Mouse (Mus musculus) small intestine, adult 2 months (tissue): ENCODE results near the gene Hcn4. TPM values are rescaled to one million over a fixed set of nuclear protein-coding genes. Genes with fewer than 3 reads are reported as not detected.

Source experiments
- H3K27ac ChIP-seq: fragments of 200-500 bp; 2 replicates; pipeline ENCODE4 v1.5.1; 2012; ENCODE audit warnings: low read depth, low read length, control low read depth, inconsistent platforms; ENCODE audit not compliant: insufficient read depth
- H3K27me3 ChIP-seq: fragments of 200-500 bp; 2 replicates; pipeline ENCODE4 v1.6.1; 2012; ENCODE audit warnings: mild to moderate bottlenecking, moderate library complexity, low read length, inconsistent platforms; ENCODE audit not compliant: control insufficient read depth, insufficient read depth
- H3K36me3 ChIP-seq: fragments of 200-500 bp; 2 replicates; pipeline ENCODE4 v1.6.1; 2012; ENCODE audit warnings: mild to moderate bottlenecking, low read length, control low read depth, inconsistent platforms; ENCODE audit not compliant: control insufficient read depth, insufficient read depth
- H3K4me1 ChIP-seq: fragments of 200-500 bp; 2 replicates; pipeline ENCODE4 v1.6.1; 2012; ENCODE audit warnings: low read length, inconsistent platforms, mixed read lengths; ENCODE audit not compliant: control insufficient read depth, insufficient read depth, insufficient read length
- H3K4me3 ChIP-seq: fragments of 200-500 bp; 2 replicates; pipeline ENCODE4 v1.5.1; 2012; ENCODE audit warnings: low read depth, mild to moderate bottlenecking, control low read depth, inconsistent platforms, low read length, moderate library complexity
- CTCF ChIP-seq: fragments of 200-500 bp; IDR thresholded peaks from 2 replicates; pipeline ENCODE4 v1.5.1; 2012; ENCODE audit warnings: low read depth, mild to moderate bottlenecking, control low read depth, inconsistent platforms, low read length, moderate library complexity, mixed read lengths; ENCODE audit not compliant: insufficient replicate concordance, insufficient read length; ENCODE audit errors: extremely low read depth
- POLR2A ChIP-seq: fragments of 200-500 bp; IDR thresholded peaks from 2 replicates; pipeline ENCODE4 v1.6.1; 2012; ENCODE audit warnings: low read depth, mild to moderate bottlenecking, control low read depth, inconsistent platforms, low read length, moderate library complexity
- WGBS: fragments of 180-500 bp; shearing (Covaris S2); methylation state at CpG from one replicate; pipeline ENCODE4 v1.1.7; 2018; 5-methylcytosine and 5-hydroxymethylcytosine counted together
- polyA plus RNA-seq: library from polyadenylated mRNA; depleted of rRNA; stranded (reverse); fragments of >200 nt; gene quantifications from 2 replicates; pipeline ENCODE4 v1.2.3, GENCODE M21; 2012; rRNA removed

The Hcn4 gene
- polyA plus RNA-seq: 0.79 and 1.2 TPM in 2 replicates

DNA sequence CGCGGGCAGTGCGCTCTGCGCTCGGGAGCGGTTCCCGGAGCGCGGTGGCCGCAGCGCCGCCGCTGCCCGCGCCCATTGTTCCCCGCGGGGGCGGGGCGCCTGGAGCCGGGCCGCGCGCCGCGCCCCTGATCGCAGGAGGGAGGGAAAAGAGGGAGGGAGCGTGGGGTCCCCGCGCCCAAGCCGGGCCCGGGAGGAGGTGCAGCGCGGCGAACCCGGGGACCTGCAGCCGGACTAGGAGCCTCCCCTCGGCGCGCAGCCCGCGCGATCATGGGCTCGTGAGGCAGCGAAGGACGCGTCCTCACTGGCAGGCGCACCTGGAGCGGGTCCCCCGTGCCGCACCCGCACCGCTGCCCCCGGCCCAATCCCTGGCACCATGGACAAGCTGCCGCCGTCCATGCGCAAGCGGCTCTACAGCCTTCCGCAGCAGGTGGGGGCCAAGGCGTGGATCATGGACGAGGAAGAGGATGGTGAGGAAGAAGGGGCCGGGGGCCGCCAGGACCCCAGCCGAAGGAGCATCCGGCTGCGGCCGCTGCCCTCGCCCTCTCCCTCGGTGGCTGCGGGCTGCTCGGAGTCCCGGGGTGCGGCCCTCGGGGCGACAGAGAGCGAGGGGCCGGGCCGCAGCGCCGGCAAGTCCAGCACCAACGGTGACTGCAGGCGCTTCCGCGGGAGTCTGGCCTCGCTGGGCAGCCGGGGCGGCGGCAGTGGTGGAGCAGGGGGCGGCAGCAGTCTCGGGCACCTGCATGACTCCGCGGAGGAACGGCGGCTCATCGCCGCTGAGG is at the start of gene Hcn4:
TSS of gene Hcn4 (plus strand) at position 274 of the 779 bp plus-strand sequence.
- WGBS: 1% methylated on average over 89 of the region's 95 CpGs
- Histone ChIP-seq H3K4me1 (peaks cover 5% of the 10 kb centered on the region; the same call in 1 of the 2 replicates), H3K4me3 (peak within 1 kb of the TSS; percentile 63), H3K27me3 (peaks cover 39% of the 10 kb centered on the region), H3K36me3 (no peaks in the 10 kb centered on the region), H3K27ac (no peak within 1 kb of the TSS)
- TF ChIP-seq CTCF (no peak), POLR2A (no peak)

DNA sequence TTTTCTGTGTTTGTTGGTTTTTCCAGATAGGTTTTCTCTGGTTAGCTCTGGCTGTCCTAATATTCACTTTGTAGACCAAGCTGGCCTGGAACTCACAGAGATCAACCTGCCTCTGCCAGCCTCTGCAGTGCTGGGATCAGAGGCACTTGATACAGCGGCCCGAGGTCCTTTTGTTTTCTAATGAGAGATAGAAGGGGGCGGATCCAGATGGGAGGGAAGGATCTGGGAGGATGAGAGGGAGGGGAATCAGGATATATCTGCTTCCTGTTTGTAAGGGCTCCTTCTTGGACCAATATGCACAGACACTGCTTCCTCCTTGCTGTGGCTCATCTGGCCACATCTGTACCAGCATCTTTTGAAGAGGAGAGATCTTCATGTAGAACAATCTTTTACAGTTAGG is 48.5 kb upstream of the Hcn4 start:
- TF ChIP-seq POLR2A: no peak
- TF ChIP-seq CTCF: no peak
- 54% methylated on average over 3 of the region's 3 CpGs for WGBS
- H3K27me3 ChIP-seq: no peaks in the 10 kb centered on the region

DNA sequence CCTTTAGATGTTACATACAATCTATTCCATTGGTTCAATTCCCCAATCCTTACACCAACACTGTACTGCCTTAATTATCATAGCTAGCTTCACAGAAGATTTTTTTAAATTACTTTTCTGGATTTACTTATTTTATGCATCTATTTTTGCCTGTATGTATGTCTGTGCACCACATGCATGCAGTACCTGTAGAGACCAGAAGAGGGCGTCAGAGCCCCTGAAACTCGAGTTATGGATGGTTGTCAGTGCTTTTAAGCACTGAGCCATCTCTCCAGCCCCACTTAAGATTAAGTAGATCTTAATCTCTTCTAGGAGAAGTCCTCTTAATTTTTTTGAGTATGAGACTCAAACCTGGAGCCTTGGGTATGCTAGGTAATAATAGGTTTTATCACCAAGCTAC is 47.8 kb upstream of the Hcn4 start:
- WGBS: 9% methylated on average over 2 of the region's 2 CpGs
- TF ChIP-seq CTCF (no peak), POLR2A (no peak)
- Histone ChIP-seq H3K4me3 (no peak overlapping the region), H3K27me3 (no peaks in the 10 kb centered on the region), H3K4me1 (no peaks in the 10 kb centered on the region), H3K27ac (no peak overlapping the region), H3K36me3 (no peaks in the 10 kb centered on the region)

More for the DNA sequence above, 48.5 kb upstream of the Hcn4 start:
- Histone ChIP-seq H3K4me3 (no peak overlapping the region), H3K4me1 (no peaks in the 10 kb centered on the region), H3K27ac (no peak overlapping the region), H3K36me3 (no peaks in the 10 kb centered on the region)

DNA sequence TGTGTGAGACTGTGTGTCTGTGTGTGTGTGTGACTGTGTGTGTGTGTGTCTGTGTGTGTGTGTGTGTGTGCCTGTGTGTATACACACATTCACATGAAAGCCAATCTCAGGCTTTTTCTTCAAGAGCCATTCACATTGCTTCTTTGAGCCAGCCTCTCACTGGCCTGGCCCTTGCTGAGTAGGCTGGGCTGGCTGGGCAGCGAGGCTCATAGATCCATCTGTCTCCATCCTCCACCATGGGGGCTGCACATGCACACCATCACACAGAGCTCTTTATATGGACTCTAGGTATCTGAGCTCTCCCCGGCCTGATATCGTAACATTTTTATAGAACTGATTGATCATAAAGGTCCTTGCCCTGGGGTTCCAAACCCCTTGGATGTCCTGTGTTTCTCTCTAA is 33.7 kb upstream of the Hcn4 start:
- Histone ChIP-seq H3K27me3 (no peaks in the 10 kb centered on the region), H3K27ac (no peak overlapping the region), H3K4me1 (no peaks in the 10 kb centered on the region), H3K4me3 (no peak overlapping the region), H3K36me3 (no peaks in the 10 kb centered on the region)
- WGBS: 83% methylated on average over 3 of the region's 3 CpGs
- no peak for TF ChIP-seq CTCF
- no peak for TF ChIP-seq POLR2A

DNA sequence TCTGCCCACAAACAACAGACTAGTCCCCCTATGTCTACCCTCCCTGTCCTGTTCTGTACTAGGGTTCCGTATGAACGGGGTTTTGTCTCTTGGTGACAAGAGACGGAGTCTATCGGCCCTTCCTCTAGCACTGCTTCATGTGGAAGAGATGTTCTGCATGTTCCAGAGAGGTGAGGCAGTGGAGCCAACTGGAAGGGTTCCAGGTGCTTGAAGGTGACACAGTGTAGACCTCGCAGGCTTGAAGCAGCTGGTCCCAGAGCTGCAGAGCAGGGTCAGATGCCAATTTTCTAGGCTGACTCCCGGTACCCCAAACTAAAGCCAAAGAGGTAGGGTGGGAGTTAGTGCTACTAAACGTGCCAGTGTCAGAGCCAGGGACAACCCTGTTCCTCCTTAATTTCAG is 25.1 kb upstream of the Hcn4 start:
- Histone ChIP-seq H3K4me1 (no peaks in the 10 kb centered on the region), H3K27ac (no peak overlapping the region), H3K4me3 (no peak overlapping the region), H3K27me3 (no peaks in the 10 kb centered on the region), H3K36me3 (no peaks in the 10 kb centered on the region)
- WGBS: 65% methylated on average over 7 of the region's 7 CpGs
- TF ChIP-seq POLR2A (no peak), CTCF (no peak)

DNA sequence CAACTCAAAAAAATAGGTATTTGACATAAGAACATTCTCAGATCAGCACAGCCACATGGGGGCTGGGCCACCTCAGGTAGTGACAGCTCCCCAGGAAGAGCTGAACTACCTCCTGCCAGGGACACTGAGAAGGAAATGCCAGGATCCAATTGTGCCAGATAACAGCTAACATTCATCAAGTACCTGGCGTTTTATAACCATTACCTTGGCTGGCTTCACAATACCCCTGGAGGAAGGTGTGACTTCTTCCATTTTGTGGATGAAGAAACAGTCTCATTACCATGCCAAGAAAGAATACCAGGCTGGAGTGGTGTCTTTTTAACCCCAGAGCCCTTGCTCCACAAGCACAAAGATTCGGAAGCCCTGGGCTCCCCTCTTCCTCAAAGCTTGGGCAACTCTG is 21.8 kb upstream of the Hcn4 start:
- H3K4me1 ChIP-seq: 0 out of 2 replicates have a peak, but pooled peaks cover 2% of the 10 kb centered on the region
- H3K27ac ChIP-seq: no peak overlapping the region
- no peaks in the 10 kb centered on the region for H3K36me3 ChIP-seq
- TF ChIP-seq POLR2A (no peak), CTCF (no peak)
- WGBS: 42% methylated on average over 2 of the region's 2 CpGs
- no peak overlapping the region for H3K4me3 ChIP-seq
- H3K27me3 ChIP-seq: no peaks in the 10 kb centered on the region

DNA sequence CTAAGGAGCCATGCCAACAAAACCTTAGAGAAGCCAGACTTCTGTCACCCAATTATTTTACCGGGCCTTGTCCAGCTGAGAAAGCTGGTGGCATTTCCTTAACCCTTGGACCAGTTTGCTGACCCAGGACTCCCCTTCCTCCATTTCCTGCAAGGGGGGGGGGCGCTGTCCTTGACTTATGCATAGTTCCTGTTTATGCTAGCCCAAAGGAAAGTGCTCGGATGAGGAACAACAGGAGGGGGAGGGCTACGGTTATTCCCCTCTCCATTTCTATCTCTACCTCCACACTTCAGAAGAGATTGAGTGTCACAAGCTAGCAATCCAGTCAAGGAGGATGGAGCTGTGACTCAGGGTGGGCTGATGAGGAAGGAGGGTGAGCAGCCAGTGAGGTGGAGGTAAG is 20.9 kb upstream of the Hcn4 start:
- Histone ChIP-seq H3K27me3 (no peaks in the 10 kb centered on the region), H3K4me3 (peak overlapping the region; percentile 22; the same call in 1 of the 2 replicates), H3K36me3 (no peaks in the 10 kb centered on the region), H3K27ac (no peak overlapping the region), H3K4me1 (0 out of 2 replicates have a peak, but pooled peaks cover 2% of the 10 kb centered on the region)
- no peak for TF ChIP-seq CTCF
- no peak for TF ChIP-seq POLR2A
- 50% methylated on average over 4 of the region's 4 CpGs for WGBS

DNA sequence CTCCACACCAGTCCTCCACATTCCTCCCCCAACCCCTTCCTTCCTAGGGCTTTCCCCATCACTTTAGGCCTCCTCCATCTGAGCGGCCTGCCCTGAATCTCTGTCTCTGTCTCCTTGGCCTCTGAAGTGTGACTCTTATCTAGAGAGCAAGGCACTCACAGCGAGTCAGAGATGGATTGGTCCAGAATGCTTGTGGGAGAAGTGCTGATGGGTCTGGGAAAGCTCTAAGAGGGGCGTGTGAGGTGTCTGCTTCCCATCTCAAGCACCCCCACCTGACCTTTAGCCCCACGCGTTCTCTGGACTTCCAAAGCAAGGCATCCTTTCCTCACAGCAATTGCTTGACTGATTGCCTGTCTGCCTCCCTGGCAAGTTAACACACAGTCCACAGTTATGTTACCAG is 20.4 kb upstream of the Hcn4 start:
- Histone ChIP-seq H3K4me3 (peak overlapping the region; percentile 22; the same call in 1 of the 2 replicates), H3K27me3 (no peaks in the 10 kb centered on the region), H3K4me1 (0 out of 2 replicates have a peak, but pooled peaks cover 2% of the 10 kb centered on the region), H3K36me3 (no peaks in the 10 kb centered on the region), H3K27ac (no peak overlapping the region)
- 58% methylated on average over 5 of the region's 5 CpGs for WGBS
- TF ChIP-seq CTCF (no peak), POLR2A (no peak)
